Mouse (Mus musculus) regulatory T cell (primary cell): ENCODE measurements around the gene Ighmbp2.
"Not testable (repeated sequence)": the region's sequence is repeated elsewhere in the genome, so short reads cannot be mapped to it uniquely, and the experiment has no call there.

Source experiments
- in situ Hi-C: fragments of 300-600 bp; cut with MboI, MseI; formaldehyde crosslinking; loops from one replicate; pipeline ENCODE4 v1.15.1; 2025; ENCODE audit warnings: high pct_unique_total_duplicates

Gene Ighmbp2

DNA sequence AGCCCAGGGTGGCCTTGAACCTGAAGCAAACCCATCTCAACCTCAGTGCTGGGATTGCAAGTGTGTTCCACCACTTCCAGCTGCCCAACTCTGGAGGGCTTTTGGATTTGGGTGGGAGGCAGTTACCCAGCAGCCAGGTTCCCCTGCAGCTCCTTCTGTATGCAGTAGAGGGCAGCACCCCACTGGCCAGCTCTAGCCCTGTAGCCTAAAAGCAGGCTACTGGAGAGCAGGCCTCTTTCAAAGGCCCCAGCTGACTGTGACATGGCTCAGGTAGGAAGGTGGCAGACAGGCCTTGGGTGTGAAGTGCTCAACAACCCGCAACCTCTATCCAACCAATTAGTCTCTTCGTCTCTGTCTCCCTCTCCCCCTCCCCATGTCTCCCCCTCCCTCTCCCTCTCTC, 9.2 kb upstream of the Ighmbp2 start:
- in situ Hi-C loops = no loop called here

DNA sequence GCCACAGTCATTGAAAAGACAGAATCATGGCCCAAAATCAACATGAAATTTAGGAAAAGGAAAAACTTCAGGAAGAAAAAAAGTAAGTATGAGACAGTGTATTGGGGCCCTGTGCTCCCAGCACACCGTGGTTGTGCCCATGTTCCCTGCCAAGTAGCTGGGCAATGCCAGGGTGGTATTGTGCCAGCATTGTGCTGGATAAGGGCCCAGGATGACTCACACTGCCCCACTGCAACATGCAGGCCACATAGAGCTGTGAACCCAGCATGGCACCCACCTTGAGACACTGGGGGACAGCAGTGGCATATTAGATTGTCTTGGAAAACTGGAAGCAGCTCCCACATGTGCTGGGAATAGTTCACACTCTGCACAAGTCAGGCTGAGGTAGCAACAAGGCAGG, 6.2 kb upstream of the Ighmbp2 start:
- in situ Hi-C loops = loop anchor here (10.0 kb wide), 1 partner anchor 156 kb away; no protein-coding TSS in a partner anchor

DNA sequence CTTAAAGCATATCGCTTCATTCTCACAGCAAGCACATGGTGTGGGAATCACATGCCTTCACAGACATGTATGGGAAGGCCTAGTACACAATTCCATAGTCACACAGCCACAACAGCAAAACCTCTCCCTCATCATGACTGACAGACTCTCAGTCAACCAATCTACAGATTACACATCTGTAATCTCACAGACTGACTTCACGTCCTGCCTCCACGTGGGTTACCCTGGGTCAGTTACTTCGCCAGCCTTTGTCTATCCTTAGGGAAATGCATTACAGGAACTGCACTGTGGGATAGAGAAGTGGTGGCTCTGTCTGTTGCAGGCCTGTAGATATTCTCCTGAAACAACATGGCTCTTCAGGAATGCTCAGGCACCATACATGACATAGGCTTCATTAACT, 931 bp downstream of the Ighmbp2 start:
- in situ Hi-C loops = loop anchor here (10.0 kb wide), 1 partner anchor 163 kb away; no protein-coding TSS in a partner anchor

DNA sequence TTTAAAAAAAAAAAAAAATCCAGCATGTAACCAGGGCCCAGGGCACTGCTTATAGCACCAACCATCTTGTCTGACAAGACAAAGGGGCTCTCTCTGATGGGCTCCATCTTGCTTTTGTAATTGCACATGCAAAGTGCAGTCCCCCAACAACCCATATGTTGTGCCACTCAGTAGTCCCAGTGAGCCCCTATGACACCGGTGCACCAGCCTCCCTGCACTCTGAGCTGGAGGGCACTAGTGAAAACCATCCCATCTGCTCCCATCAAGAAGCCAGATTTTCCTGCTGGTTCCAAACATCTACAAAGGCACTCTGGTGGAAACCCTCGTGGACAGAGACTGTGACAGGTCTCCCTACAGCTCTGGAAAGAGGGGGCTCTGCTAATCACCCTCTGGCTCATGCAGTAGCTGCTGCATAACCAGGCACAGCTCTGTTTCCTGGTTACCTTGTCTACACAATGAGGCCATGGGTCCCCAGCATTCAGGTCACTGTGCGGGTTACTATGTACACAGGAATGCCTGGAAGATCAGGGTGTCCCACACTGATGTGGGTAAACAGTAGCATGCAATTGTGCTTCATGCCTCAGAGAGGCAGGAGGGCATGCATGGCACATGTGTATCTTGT, 7.0 kb downstream of the Ighmbp2 start:
- in situ Hi-C loops = loop anchor here (5.0 kb wide), 1 partner anchor 41 kb away; no protein-coding TSS in a partner anchor

DNA sequence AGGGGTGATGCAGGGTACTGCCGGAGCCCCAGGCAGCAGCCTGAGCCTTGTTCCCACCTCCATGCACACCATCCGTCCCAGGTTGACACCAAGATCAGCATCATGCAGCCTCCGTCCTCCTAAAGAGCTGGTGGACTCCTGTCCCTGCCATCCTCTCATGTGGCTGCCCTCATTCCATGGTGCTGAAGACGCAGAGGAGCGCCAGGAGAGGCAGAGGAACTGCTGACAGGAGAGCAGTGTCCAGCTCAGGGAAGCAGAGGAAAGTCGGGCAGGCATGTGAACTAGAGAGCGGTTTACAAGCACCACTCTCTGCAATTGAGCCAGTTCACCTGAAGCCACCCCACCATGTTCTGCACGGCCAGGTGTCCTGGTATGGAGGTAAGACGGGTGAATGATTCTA, 9.5 kb downstream of the Ighmbp2 start:
- in situ Hi-C loops = no loop called here

DNA sequence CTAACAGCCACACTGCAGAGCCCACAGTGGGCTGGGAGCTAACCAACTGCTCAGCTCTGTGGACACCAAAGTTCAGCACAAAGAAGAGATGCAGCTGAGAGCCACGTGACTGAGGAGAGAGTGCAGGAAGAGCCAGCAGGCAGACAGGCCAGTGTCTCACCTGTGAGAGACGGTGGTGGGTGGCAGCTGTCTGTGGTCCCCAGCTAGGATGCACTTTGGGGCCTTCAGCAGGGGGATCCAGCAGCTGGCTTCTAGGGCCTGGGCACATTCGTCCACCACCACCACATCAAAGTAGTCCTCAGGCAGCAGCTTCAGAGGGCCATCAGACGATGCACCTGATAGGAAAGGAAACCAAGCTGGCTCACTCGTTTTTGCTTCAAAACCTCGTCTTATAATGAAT, 11.5 kb downstream of the Ighmbp2 start:
- in situ Hi-C loops = no loop called here

DNA sequence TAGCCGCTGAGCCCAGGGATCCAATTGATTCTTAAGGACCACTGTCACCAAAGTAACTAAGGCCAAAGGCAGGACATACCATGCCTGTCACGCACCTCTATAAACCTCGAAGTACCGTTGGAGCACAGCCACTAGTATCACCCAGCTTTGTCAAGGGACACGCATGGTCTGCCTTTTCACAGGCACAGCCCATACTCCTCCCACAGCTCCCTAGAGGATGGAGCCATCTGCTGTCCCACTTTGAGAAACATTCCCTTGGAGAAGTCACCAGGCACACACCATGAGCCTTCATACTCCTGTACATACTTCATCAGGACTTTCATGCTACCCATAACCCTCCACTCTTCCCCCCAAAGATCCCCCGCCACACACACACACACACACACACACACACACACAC, 13.0 kb downstream of the Ighmbp2 start:
- in situ Hi-C loops = no loop called here

DNA sequence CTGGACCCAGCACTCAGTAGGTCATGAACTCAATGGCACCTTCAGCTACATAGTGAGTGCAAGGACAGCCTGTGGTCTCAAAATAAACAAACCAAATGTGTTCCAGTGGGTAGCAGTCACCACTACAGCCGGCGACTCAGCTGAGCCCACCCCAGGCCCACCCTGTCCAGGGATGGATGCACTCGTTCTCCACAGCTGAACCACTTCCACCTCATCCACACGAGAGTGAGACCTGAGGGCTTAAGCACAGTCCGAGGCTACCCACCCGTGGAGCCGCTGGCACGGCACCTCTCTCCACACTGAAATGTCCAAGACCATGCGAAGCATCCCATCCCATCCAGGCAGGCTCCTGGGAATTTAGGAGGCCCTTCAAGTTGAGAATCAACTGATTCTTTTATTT, 13.5 kb downstream of the Ighmbp2 start:
- in situ Hi-C loops = no loop called here

DNA sequence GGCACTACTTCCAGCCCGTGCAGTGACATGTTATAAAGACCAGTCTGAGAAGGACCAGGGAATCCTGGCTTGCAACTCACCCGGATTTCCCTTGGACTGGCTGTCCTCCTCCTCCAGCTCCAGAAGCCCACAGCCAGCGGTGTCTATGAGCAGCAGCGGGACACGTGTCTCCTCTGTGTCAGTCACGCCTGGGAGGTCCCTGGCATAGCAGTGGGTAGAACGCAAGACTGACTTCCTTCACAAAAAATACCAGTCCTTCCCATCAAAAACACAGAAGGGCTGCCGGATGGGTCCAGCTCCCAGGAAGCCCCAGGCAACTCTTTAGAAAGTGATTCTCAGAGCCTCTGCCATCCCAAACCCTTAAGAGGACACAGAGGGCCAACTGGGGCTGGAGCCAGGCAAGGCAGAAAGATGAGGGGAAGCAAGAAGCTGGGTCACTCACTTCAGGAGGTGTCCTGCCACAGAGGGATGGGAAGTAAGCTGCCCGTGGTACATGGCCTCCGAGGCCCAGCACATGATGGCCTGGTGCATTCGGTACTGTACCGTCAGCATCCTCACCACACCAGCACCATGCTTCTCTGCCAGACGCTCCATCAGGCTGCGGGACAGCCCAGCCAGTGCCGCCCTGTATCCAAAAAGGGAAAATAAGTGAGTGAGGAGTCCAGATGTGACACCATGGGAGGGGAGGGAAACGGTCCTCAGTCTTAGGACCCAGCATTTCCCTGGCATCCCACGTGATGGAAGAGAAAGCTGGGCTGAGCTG, 14.4 kb downstream of the Ighmbp2 start:
- in situ Hi-C loops = no loop called here

DNA sequence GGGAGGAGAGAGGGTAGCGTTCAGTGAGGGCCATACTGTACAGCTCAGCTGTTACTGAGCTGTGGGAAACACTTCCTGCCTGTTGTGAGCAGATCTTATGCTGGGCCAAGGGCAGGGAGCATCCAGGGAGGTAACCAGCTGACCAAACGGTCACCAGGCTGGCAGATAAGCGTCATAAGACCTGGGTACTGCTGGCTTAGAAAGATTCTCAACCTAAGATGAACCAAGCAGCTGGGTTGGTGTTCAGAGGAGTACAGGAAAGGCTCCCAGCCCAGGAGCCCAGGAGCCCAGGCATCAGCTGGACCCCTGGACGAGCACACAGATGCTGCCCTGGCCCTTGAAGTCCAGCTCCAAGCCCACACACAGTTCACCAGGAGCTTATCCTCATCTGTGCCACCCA, 15.5 kb downstream of the Ighmbp2 start:
- in situ Hi-C loops = no loop called here

DNA sequence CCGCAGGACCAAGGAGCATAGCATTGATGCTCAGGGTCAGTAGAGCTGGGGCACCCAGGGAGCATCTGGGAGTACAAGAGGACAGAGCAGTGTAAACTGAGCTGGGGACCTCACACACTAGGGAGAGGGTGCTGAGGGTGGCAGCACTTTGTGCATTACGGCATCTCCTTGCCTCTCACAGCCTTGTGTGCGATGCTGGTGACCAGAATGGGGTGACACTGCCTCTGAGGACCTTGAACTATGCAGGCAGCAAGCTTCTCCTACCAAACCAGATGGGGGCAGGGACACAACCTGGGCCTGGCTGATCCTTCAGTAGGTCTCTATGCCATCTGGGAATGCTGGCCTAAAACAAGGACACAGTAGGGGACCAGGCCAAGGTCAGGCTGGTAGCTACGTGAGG, 16.1 kb downstream of the Ighmbp2 start:
- in situ Hi-C loops = no loop called here

DNA sequence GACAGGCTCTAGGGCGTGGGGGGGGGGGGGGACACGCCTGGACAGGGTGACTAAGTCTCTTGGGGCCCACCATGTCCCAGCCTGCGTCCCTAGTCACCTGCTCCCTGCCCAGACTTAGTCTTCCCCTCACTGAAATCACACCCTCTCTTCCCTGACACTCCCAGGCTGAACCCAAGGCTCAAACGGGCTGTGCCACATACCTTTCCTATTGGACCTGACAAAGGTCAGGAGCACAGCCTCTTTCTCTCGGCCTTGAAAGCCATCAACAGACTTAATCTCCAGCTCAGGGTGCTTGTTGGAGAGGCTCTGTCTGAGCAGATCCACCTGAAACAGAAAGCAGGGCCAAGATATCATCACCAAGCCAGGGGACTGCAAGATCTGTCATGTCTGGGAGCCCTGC, 16.7 kb downstream of the Ighmbp2 start:
- in situ Hi-C loops = no loop called here

DNA sequence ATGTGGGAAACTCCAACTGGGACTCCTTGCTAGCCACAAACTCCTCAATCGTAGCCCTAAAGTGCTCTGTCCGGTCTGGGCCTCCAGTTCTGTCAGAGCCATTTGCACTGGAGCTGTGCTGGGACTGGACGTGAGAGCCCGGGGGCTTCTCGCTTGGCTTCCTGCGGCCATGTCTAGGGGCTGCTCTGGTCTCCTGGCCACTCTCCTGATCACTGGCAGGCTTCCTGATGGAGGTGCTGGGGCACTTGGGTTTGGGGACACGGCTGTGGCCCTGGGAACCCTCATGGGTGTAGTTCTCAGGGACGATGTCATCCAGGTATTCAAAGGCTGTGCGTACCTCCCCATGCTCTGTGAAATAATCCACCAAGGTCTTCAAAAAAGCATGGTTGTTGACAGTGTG, 17.6 kb downstream of the Ighmbp2 start:
- in situ Hi-C loops = no loop called here

DNA sequence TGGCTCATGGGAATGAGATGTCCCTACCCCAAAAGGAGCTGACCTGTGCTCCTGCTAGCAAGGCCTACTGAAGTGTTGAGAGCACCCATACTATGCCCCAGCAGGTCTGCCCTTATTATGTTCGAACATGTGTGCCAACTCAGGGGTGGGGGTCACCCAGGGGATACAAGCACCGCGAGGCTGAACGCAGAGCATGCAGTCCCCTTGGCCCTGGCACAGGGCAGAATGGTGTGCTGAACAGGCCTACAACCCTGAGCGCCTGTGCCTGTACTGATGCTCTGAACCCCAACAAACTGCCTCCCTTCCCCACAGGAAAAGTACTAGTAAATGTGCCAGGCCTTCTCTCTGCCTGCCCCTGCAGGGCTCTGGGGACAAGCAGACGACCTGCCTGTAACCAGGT, 18.5 kb downstream of the Ighmbp2 start:
- in situ Hi-C loops = no loop called here

DNA sequence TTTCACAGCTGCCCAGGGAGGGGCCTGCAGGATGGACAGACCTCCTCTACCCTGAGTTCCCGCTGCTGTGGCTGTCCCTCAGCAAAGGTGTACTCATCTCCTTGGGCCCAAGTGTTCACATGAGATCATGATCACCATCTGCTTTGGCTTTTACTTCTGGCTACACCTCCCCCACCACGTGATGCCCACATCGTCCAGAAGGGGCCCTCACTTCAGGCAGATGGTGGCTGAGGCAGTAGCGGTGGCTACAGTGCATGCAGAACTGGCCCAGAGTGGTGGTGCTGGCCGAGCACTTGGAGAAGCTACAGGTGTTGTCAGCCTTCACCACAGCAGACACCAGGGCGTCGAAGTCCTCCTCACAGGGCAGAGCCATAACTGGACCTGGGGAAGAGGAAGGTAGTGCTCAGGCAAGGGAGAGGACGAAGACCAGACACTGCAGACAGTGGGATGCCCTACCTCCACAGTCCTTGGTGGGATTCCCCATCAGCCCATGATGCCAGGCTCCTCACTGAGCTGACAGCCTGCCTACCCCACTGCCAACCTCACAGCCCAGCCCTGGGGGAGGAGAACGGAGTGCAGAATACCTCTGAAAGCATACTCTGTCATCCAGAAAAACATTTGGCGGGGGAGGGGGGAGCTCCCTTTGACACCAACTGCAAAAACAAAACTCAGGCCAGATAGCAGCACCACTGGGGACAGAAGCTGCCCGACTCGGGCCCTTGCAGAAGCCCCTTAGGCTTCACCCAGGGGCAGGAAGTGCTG, 20.9 kb downstream of the Ighmbp2 start:
- in situ Hi-C loops = no loop called here

DNA sequence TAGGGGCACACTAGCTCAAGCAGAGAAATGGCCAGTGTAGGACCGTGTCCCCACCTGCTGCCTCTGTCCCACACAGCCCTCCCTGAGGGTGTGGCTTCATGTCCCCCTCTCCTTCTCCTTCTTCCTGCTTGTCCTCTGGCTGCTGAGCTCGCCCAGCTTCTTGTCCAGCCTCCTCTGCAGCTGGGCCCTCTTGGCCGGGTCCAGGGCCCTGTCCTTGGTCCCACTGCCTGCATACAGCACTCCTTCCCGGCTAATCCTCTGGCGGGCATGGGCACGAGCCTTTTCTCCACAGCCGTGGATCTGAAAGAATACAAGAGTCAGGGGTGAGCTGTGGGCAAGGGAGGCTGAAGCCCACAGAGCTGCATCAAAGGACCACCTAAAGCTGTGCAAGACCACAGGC, 21.5 kb downstream of the Ighmbp2 start:
- in situ Hi-C loops = no loop called here

DNA sequence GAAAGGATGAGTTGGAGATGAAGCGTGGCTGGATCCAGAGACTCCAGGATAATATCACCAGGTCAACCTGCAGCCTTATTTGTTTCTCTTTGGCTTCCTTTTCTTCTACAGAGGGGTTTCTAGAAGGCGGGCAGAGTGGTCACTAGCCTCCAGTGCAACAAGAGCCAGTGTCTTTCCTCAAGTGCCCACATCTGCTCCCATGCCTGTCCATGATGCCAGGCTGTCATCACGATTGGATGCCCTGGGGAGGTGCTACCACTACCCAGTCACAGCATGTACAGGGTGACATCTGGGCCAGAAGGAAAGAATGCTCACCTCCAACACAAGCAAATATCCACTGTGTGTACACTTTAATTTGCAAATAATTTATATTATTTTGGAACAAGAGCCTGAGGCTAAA, 22.2 kb downstream of the Ighmbp2 start:
- in situ Hi-C loops = no loop called here

DNA sequence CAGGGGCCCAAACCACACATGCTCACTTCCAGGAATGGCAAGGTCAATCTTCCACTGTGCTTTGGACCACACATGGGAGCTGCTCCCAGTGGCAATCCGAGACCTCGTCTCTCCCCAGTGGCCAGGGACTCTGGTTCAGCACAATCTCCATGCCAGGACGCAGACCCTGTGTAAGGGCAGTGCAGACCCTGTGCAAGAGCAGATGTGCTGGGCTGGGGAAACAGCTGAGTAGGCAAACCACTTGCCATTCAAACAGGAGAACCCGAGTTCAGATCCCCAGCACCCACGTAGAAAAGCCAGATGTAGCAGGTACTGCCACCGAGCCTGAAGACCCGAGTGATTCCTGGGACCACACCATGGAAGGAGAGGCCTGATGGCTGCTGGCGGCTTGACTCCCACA, 22.8 kb downstream of the Ighmbp2 start:
- in situ Hi-C loops = no loop called here

DNA sequence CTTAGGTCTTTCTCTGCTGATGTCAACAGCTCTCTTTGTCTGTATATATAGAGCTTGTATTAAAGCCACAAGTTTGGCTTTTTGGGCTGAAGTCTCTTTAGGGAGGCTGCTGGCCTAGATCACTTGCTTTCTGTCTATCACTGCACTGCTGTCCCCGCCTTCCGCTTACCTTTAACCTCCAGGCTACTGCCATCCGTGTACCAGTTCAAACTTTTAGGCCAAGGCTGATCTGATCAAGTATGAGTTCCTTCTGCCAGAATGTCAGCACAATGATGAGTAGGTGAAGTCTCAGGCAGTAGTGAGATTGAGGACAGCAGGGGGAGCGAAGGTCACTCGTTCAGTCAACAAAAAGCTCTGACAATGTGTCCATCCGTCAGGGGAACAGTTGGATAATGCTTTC, 57.6 kb downstream of the Ighmbp2 start:
- in situ Hi-C loops = not testable (repeated sequence)

DNA sequence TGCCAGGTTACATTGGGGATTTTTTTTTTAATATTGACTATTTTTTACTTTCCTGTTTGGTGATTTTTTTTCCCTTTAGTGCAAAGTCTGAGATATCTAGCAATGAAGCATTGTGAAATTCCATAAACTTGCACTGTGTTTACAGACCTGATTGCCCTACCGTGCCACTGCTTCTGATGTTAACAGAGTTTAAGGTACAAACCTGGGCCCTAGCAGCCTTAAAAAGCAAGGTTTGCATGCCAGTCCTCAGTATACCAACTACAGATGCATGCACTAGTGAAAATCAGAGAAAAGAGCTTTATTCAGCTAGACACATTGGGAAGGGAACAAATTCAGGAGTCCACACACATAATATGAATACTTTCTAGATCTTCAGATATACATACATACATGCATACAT, 67.9 kb downstream of the Ighmbp2 start:
- in situ Hi-C loops = not testable (repeated sequence)
